Mouse (Mus musculus) mesoderm, embryonic 11.5 days (tissue): ENCODE results near the gene Rpl12.
"Not testable (repeated sequence)": the region's sequence is repeated elsewhere in the genome, so short reads cannot be mapped to it uniquely, and the experiment has no call there.

Source experiments
- DNase-seq: peaks from one replicate; pipeline ENCODE4 v3.0.0-alpha.2; 2012; ENCODE audit warnings: low read depth, low spot score

Rpl12 gene

DNA sequence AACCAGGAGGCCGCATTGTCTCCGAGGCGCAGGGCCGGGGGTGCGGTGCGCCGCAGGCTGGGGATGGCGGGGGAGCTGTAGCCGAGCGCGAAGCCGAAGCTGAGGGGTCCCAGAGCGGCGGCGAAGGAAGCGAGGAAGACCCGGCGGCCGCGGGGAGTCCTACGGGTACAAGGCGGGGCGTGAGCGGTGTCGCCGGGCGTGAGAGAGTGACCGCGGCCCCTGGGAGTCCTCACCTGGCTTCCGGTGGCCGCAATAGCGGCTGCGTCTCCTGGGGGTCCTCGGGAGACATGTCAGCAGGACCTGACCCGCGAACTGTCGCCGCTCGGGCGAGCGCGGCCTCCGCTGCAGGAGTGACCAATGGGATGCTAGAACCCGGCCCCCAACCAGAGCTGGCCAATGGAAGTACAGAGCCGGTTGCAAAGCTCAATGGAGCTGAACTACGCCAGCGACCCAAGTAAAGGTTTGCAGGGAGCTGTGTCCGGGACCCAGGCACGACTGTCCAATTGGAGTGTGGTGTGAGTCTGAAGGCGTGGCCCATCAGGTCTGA, 20.4 kb downstream of the Rpl12 start, which contains the start of gene Slc2a8:
TSS of gene Slc2a8 (minus strand) at position 359 of the 547 bp plus-strand sequence.
- peak; percentile 95 for DNase-seq

DNA sequence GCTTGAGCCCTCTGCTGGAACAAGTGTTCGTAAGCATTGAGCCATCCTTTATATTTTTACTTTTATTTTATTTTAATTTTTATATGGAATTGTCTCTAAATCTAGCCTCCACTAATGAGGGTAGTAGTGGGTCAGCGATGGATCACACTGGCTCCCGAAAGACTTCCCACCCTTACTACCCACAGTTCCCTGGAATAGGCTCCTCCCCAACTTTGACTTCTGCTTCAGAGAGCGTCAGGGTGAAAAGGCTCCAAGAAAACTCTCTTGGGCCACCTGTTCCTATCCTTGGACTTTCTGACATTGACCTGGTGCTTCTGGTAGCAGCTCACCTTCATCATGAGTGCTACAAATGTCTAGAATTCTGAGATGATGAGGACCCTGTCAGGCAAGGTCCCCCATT, 21.3 kb downstream of the Rpl12 start:
- DNase-seq, result no peak

DNA sequence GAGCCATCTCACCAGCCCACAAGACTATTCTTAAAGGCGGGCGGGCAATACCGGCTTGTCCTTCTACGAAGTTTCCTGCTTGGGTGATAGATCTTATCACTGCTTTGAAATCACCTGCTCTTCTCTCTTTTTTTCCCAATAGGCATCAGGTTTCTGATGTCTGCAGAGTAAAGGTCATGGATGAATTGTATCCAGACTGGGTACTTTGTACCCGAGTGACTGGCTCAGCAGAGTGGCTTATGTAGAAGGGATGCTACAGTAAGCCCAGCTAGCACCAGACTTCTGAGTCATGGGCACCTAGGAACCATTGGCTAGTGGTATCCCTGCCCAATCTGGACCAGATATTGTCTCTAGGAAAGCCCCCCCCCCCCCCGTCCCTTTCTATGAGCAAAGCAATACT, 22.3 kb downstream of the Rpl12 start:
- no peak for DNase-seq

DNA sequence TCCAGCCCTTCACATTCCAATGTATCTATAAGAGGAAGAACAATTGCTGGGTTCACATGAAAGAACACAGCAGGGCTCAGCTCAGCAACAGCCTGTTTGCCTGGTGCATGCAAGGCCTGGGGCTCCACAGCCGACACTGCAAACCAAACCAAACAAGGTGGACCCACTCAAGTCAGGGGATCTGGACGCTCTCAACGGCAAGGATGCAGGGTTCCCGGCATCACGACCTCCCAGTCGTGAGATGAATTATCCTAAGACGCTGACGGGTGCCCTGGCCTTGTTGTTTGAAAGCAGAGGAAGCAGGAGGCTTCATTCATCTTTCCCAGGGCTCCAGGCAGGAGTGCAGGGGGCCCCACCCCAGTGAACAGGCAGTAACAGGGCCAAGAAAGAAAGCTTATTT, 24.5 kb downstream of the Rpl12 start:
- DNase-seq, result no peak

DNA sequence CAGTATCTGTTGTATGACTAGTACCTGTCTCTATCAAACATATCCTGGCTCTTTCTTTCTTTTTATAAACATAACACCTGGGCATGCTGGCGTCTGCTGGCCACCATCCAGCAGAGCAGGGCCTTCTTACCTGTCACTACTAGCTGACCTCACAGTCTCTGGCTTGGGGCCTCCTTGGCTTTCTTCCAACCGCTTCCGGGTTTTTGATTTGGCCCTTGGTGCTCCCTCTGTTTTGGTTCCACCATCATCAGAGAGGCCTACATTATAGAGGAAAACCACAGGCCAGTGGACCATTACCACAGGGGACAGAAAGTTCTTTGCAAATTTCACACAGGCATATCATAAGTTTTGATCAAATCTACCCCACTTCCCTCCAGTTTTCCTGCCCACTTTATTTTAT, 28.0 kb downstream of the Rpl12 start:
- no peak for DNase-seq

DNA sequence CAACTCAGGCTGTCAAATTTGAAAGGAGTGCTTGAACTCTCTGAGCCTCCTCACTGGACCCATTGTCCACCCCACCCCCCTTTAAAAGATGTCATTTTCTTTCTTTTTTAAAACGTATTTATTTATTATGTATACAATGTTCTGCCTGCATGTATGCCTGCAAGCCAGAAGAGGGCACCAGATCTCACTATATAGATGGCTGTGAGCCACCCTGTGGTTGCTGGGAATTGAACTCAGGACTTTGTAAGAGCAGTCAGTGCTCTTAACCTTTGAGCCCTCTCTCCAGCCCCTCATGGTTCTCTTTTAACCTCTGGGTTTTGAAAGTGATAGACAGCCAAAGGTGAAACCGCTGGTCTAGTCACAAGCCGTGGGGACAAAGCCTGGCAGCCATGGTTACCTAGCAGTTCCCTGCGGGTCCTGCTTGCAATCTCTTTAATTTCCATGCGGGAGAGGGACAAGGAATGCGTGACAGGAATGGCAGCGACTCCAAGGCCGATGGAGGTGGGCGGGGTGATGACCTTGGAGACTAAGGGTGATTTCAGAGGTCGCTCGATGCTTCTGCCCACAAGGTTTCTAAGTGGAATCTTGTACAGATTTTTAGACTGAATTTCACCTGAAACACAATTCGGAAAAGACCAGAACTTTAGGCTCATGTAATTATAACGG, 28.9 kb downstream of the Rpl12 start:
- no peak for DNase-seq

DNA sequence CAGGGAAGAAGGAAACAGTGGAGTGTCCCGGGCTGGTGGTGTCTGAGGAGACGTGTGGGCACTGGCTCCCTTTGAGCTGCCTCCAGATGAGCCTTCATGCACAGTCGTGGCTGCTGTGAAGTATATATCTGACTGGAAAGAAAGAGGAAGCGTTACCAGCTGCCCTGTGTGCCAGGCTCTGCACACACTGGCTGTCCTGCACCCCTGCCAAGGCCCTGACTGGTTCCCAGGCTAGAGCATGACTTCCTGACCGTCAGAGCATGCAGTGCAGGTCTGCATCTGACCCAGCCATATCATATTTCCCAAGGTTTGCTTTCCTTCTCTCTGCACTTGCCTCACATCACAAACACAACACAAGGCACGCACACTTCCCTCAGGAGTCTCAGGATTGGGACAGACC, 30.8 kb downstream of the Rpl12 start:
- no peak for DNase-seq

DNA sequence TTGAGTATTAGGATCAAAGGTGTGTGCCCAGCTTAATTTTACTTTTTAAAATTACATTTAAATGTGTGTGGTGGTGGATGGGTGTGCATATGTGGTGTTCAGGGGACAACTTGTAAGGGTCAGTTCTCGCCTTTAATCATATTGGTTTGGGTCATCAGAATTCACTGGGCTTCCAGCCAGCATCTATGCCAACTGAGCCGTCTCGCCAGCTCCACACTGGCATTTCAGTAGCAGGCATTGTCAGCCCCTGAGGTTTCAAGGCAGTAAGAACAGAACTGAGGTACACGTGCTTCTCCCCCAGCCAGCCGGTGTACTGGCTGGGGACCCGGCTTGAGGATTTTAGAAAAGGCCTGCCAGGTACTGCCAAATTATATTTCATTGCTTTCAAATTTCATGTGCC, 35.7 kb downstream of the Rpl12 start:
- DNase-seq, result no peak

DNA sequence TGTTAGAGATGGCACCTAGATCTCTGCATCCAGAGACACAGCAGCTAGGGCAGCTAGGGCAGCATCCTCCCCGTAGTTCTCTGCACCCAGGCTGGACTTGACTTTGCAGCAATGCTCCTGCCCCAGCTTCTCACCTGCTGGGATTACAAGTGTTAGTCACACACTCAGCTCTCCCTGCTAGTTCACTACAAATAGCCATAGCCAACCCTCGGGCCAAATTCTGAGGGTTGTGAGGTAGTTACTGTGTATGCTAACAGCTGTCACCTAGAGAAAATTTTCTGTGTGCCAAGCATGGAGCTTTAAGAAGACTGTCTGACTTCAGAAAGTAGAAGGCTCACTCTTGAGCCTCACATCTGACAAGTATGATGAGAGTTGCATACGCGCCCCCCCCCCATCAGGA, 36.4 kb downstream of the Rpl12 start:
- no peak for DNase-seq

DNA sequence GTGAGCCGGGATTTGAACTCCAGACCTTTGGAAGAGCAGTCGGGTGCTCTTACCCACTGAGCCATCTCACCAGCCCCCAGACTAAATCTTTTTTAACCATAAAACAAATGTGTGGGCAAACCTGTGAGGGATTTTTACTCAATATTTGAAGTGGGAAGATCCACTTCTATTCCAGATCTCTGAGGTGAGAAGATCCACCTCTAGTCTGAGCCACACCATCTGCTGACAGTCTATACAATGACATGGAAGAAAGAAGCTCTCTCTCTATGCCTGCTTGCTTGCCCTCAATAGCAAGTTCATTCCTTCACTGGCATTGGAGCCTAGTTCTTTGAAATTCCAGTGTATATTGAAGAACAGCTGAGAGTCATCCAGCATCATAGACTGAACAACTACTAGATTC, 38.4 kb downstream of the Rpl12 start:
- DNase-seq, result no peak

DNA sequence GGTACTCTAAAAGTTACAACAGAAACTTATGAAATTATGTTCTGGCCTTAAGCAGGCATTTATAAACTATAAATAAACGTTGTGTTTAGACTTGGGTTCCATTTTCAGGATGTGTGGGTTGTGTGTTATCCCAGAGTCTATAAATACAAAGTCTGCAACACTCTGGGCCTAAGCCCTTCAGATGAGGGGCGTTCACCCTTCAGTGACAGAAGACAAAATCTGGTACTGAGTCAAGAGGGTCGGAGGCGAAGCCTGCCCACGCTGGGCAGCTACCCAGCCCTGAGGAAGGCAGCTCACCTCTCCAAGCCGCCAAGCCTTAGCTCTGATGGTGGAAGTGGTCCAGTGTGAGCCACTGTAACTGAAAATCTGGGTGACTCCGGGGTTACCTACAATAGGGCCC, 40.8 kb downstream of the Rpl12 start:
- no peak for DNase-seq

DNA sequence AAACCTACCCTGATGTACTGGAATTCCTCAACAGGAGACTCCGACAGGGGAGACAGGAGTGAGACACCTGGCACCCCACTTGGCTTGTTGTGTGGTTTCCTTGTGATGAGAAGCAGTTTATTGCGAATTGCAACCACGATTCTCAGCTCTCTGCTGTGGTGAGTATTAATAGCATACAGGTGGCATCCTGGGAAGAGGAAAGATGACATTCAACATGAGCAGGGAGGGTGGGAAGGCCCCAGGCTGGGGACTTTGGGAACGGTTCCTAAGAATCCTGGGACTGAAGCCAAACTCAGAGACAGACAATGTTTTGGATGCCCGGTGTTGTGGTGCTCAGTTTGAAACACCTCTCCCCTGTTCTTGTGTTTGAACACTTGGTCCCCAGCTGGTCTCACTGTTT, 43.7 kb downstream of the Rpl12 start:
- DNase-seq, result no peak

DNA sequence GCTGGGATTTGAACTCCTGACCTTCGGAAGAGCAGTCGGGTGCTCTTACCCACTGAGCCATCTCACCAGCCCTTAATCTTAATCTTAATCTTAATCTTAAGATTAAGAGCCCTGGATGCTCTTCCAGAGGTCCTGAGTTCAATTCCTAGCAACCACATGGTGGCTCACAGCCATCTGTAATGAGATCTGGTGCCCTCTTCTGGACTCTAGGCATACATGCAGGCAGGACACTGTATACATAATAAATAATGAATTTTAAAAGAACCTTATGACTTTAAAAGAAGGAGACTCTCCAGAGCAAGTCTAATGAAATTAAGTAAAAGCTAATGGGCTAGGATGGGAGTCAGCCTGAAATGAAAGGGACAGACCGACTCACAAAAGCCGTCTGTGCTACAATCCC, 47.7 kb downstream of the Rpl12 start:
- not testable (repeated sequence) for DNase-seq

DNA sequence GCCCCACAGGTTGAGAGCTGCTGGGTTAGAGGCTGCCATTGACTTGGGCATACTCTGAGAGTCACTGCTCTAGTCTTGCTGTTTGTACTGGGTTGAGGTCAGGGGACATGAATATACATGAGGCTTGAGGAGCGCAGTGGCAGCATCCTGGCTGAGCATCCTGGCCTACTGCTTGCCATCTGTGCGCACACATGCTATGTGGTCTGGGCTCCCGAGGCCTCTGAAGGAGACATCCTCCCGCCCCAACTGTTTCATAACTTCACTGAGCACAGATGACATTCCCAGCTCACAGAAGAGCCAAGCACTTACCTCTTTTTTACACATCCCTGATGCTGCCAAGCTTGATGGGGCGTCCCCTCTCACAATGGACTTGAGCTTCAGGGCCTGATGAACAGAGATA, 53.5 kb downstream of the Rpl12 start:
- no peak for DNase-seq
